Comparison of ENCODE assay signal across 12 mouse cellular contexts in the genomic region with DNA sequence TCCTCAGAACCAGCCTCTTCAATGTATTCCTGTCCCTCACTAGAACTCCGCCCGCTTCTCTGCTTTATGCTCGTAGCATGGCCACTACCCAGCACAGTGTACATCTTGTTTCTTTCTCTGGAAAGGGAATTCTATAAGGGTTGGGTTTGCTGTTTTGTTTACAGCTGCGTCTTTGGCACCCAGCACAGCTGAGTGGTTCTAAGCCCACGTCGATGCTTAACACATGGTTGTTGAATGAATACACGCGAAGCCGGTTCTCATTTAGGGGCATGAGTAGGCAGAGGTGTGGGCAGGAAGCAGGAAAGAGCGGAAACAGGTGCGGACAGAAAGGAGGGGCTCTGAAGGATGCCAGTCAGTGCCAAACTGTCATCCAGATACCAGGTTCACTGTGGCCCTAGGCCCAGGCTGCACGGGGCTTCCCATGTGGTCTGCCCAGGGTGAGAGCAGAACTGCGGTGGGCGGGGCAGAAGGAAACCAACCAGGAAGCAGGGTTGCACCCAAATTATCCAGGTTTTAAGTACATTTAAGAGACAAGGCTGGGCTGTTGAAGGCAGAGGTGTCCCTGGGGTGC. TPM values are rescaled to one million over a fixed set of nuclear protein-coding genes. Genes with fewer than 3 reads are reported as not detected.
DNase-seq lines count a peak whose midpoint lies in the region; ATAC-seq and TF ChIP-seq lines count a peak whose summit lies in the region.
"Had no signal": no experiment of that assay in that cellular context is flagged by ENCODE, and none has a peak within 500 bp of the region (broad histone marks: within the 10 kb centered on the region; RNA-seq: fewer than 3 reads in every experiment).

No protein-coding gene starts in this region.

- H3K9me3 ChIP-seq in E14TG2a.4 (ENCODE audit: low read length), result no peaks in the 10 kb centered on the region
- no peaks in the 10 kb centered on the region for H3K9me3 ChIP-seq in hindbrain, embryonic 10.5 days
- no peaks in the 10 kb centered on the region for H3K9me3 ChIP-seq in midbrain, embryonic 14.5 days (ENCODE audit: control insufficient read depth, low read length)
- H3K9me3 ChIP-seq: heart, embryonic 10.5 days; limb, embryonic 12.5 days; lung, embryonic 15.5 days had no signal

- peaks cover 50% of the 10 kb centered on the region for H3K27me3 ChIP-seq in E14TG2a.4 (ENCODE audit: insufficient read depth, low read length)
- H3K27me3 ChIP-seq in hindbrain, embryonic 10.5 days (ENCODE audit: insufficient read depth, poor library complexity, severe bottlenecking), result peaks cover 27% of the 10 kb centered on the region
- peaks cover 4% of the 10 kb centered on the region; the same call in 1 of the 2 replicates for H3K27me3 ChIP-seq in midbrain, embryonic 14.5 days (ENCODE audit: control insufficient read depth, insufficient read depth, low read length)

- 78% methylated on average over 14 of the region's 14 CpGs for WGBS in hindbrain, embryonic 10.5 days
- WGBS in midbrain, embryonic 14.5 days, result 77% methylated on average over 14 of the region's 14 CpGs

- H3K4me3 ChIP-seq in E14TG2a.4 (replicated peaks; ENCODE audit: low read length), result peak overlapping the region; percentile 90
- peak overlapping the region; percentile 61; the same call in 1 of the 2 replicates for H3K4me3 ChIP-seq in hindbrain, embryonic 10.5 days
- peak overlapping the region; percentile 73; the same call in 1 of the 2 replicates for H3K4me3 ChIP-seq in midbrain, embryonic 14.5 days (replicated peaks; ENCODE audit: low read depth, low read length)
- H3K4me3 ChIP-seq: lung, embryonic 15.5 days had no signal

- peak; percentile 46 for DNase-seq in cerebellum, adult 9-10 months
- no peak for DNase-seq in hindbrain, embryonic 10.5 days (ENCODE audit: low spot score)
- DNase-seq in midbrain, embryonic 14.5 days, result no peak
- DNase-seq in lung, adult 18-20 months, result no peak
- DNase-seq in testis, postnatal 14 days (ENCODE audit: low spot score), result no peak
- no peak for DNase-seq in yolk sac, embryonic 10.5 days (ENCODE audit: low spot score)
- DNase-seq: B cell, adult 2 months had no signal

- no peak for ATAC-seq in cerebellum, adult (ENCODE audit: insufficient number of reproducible peaks, low FRiP score, low TSS enrichment)
- ATAC-seq in midbrain, embryonic 14.5 days (ENCODE audit: low FRiP score, low TSS enrichment), result no peak

- peaks cover 36% of the 10 kb centered on the region for H3K4me1 ChIP-seq in E14TG2a.4 (replicated peaks; ENCODE audit: low read depth, low read length)
- H3K4me1 ChIP-seq in hindbrain, embryonic 10.5 days (replicated peaks), result peaks cover 26% of the 10 kb centered on the region
- peaks cover 15% of the 10 kb centered on the region for H3K4me1 ChIP-seq in midbrain, embryonic 14.5 days (ENCODE audit: control insufficient read depth, insufficient read depth, low read length)

- no peak for TF ChIP-seq CTCF in E14TG2a.4 (conservative IDR thresholded peaks at IDR 0.05; ENCODE audit: low read length)

- H3K36me3 ChIP-seq in E14TG2a.4 (ENCODE audit: insufficient read depth, low read length), result peaks cover 3% of the 10 kb centered on the region; the same call in 1 of the 2 replicates
- H3K36me3 ChIP-seq in hindbrain, embryonic 10.5 days, result no peaks in the 10 kb centered on the region
- peaks cover 6% of the 10 kb centered on the region for H3K36me3 ChIP-seq in midbrain, embryonic 14.5 days (ENCODE audit: control insufficient read depth, insufficient read depth, low read length)
- H3K36me3 ChIP-seq: heart, embryonic 10.5 days; limb, embryonic 12.5 days; lung, embryonic 15.5 days had no signal

- H3K9ac ChIP-seq in midbrain, embryonic 14.5 days (replicated peaks; ENCODE audit: low read length), result no peak overlapping the region
- H3K9ac ChIP-seq: limb, embryonic 12.5 days; lung, embryonic 15.5 days had no signal

- no peak overlapping the region for H3K27ac ChIP-seq in hindbrain, embryonic 10.5 days
- no peak overlapping the region for H3K27ac ChIP-seq in midbrain, embryonic 14.5 days (replicated peaks; ENCODE audit: low read depth, low read length)
- H3K27ac ChIP-seq: heart, embryonic 10.5 days; limb, embryonic 12.5 days; lung, embryonic 15.5 days had no signal

- peak overlapping the region; percentile 77 for H3K4me2 ChIP-seq in midbrain, embryonic 14.5 days (ENCODE audit: low read length)

RNA-seq across cellular contexts. Expression of a gene that starts 1.0 kb away (rescaled TPM):
- polyA plus RNA-seq in hindbrain, embryonic 10.5 days (2016; fragmentation: Nextera tagmentation; extraction: Ambion mirVana), result 15.6 and 30.1 TPM in 2 replicates
- polyA plus RNA-seq in midbrain, embryonic 14.5 days (2014; fragmentation: Nextera tagmentation; extraction: Ambion mirVana), result 92.7 and 116 TPM in 2 replicates
